Mouse (Mus musculus): ENCODE data around the gene Tspan11.

- no peak for TF ChIP-seq CTCF (IDR thresholded peaks at IDR 0.05; ENCODE audit: low read depth, low read length)
- no peak for TF ChIP-seq POLR2AphosphoS5 (IDR thresholded peaks at IDR 0.05; ENCODE audit: insufficient replicate concordance, low read depth, low read length)
- no peak for TF ChIP-seq GATA1 (IDR thresholded peaks at IDR 0.05; ENCODE audit: borderline replicate concordance, low read length)
Observed at GRCm38 (mm10) chr6:127949885-127950284, 62.5 kb downstream of the Tspan11 start.

Measured in G1E (cell line).